Mouse (Mus musculus) heart, postnatal 10 days (tissue): ENCODE data around the gene Micall1. TPM values are rescaled to one million over a fixed set of nuclear protein-coding genes. Genes with fewer than 3 reads are reported as not detected.

Experiments
- DNase-seq, 2 experiments: peaks; one replicate each; pipeline ENCODE4 v3.0.0; 2021
- intact Hi-C: fragments of 180-260 bp; cut with DNase I; formaldehyde crosslinking; loops from one replicate; pipeline ENCODE4 v1.15.1; 2025
- total RNA-seq, 2 experiments: library from RNA; stranded (reverse); gene quantifications; 2 replicates each; pipeline ENCODE4 v1.2.3; 2021

The Micall1 gene
- total RNA-seq, 2 experiments from 2014 or later = 80.2 to 82.8 TPM

DNA sequence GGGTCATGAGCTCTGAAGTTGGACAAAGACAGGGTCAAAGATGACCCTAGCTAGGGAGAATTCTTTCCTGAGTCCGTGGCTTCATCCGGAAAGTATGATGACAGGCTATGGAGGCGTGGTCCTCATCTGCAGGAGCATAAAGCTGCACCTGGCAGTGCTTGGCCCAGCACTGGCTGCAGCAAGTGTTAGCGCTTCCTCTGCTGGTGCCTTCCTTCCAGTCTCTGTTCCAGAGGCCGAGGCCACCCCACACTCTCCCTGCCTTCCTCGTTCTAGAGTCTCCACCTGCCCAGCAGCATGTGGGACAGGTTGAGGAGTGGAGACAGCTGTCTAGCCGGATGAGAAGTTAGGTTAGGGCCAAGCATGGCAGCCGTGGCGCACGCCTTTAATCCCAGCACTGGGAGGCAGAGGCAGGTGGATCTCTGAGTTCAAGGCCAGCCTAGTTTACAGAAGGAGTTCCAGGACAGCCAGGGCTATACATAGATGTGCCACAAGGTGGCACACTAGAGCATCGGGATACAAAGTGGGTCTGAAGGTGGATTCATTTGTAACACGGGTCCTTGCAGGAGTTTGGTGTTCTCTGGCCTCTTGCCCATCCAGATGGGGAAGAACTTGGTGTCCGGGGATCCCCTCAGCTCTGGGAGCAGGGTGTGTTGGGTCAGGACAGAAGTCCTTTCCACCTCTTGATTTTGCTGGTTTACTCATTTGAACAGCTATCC lies 17.7 kb downstream of the Micall1 start:
- intact Hi-C loops = loop anchor here (1.0 kb wide), 1 partner anchor 33 kb away; no protein-coding TSS in a partner anchor
- peak; percentile 67 to 77 for DNase-seq

DNA sequence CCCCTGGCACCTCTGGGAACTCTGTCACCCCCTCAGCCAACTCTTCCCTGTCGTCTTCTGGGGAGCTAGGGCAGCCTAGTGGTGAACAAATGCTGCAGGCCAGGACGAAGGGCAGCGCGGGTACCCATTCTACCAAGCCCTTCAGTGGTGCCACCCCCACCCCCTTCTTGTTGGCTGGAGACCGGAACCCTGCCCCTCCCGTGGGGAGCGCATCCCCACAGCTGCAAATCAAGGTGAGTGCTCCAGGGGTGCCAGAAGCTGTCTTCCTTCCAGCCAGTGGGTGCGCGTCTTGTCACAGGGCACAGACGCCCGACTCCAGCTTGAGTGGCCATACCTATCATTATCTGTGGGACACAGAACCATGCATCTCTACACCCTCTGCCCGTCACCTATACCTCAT lies 18.4 kb downstream of the Micall1 start:
- intact Hi-C loops = no loop called here
- no peak for DNase-seq

DNA sequence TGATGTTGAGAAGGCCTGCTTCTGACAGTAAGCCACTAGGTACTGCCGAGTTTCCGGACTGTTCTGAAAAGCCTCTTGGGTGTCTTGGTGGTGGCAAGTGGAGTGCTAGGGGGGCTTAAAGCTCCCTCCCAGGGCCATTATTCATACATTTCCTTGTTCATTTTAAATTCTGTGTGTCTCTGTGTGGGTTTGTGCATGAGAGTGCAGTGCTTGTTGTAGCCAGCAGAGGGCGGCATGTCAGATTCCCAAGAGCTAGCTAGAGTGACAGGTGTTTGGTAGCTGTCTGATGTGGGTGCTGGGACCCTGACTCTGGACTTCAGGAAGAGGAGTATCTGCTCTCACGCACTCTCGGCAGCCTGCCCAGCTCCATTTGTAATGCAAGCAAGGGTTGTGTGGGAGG lies 19.5 kb downstream of the Micall1 start:
- DNase-seq = no peak
- intact Hi-C loops = no loop called here

DNA sequence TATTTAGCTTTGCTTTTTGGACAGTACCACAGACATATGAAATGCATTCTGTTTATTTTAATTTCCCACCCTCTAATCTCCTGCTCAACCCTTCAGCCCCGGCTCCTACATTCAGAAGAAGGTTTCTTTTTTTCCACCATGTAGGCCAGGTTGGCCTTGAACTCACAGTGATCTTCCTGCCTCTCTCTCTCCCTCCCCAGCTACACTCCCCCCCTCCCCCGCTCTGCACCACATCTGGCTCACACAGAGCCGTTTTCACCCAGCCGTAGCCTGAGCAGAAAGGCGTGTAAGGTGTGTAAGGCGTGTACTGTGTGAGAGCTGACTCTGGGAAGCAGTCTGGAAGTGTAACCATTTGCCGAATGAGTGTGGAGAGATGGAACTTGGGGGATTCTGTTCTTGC lies 20.6 kb downstream of the Micall1 start:
- intact Hi-C loops = no loop called here

DNA sequence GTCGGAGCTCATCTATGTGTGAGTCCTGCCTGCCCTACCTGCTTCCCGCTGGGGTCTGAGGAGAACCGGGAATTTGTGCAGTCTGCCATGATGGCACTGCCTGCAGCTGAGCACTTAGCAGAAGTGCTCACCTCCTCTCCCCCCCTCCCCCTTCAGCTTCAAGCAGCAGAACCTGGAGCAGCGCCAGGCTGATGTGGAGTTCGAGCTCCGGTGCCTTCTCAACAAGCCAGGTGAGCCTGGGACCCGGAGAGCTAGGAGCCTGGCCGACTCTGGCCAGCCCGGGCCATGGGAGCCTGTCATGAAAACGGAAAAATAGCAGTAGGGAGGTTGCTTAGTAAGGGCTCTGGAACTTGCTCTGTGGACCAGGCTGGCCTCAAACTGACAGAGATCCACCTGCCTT lies 22.1 kb downstream of the Micall1 start:
- intact Hi-C loops = no loop called here
- DNase-seq = no peak

More for the DNA sequence above, 20.6 kb downstream of the Micall1 start:
- no peak for DNase-seq

DNA sequence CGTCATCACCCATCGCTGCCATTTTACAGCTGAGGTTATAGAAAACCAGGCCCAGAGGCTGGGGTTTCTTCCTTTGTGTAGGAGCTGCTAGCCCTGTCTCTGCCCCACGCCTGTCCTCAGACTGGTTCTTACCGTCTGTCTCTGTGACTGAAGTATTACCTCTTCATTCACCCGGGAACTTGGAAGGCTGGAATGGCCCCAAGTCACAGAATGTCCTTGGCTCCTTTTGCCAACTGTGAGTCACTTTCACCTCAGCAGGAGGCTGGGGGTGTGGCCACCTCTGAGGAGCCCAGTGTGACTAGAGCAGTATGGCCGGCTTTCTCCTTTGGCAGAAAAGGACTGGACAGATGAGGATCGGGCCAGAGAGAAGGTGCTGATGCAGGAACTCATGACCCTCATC lies 22.7 kb downstream of the Micall1 start:
- DNase-seq = peak; percentile 84 to 90
- intact Hi-C loops = no loop called here

DNA sequence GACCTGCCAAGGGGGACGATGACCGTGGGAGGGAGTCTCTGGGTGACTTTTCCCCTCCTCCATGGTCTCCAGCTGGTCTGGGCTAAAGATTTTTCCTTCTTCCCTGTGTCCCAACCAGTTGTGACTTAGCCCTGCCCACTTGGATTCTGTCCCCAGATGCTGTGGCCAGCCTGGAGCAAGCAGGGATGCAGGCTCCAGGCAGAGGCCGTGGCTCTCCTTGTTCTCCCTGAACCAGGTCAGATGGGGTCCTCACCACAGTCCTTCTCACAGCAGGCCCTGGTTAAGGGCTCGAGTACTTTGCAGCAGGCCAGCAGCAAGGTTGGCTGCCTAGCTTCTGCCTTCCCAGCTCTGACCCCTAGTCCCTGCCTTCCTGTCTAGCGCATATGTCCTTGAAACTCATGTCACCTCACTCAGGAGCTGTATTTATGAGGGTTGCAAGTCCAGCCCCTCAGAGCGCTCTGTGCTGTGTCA lies 24.5 kb downstream of the Micall1 start:
- DNase-seq = peak; percentile 71 to 73
- intact Hi-C loops = no loop called here

DNA sequence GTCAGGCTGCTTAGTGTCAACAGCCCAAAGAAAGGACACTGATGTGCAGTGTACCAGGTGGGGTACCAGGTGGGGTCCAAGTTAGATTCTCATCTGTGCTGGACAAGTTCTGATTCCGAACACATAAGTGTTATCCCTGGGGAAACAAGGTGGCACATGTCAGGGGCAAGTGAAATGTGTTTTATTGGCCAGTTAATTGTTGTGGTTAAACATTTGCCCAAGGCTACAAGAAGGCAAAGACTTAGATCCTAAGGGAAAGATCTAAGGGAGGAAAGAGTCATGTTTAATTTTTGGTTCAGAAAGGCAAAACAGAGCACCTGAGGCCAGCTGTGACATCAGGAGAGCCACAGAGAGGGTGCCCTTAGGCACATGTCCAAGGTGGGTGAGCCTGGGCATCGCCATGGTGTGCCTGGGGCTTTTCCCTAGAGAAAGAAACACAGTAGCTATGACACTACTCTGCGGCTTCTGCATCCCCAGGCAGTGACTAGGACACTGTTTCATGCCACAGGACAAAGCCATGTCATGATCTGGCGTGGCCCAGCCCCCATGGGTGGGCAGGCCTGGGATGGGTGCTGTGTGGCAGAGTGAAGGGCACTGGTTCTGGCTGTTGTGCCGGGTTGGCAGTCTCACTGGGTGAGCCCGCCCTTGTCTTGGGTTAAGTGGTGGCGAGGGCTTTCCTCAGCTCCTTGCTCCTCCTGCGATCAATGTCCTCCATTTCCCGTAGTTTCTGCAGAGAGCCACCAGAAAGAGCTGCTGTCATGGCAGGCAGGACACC lies 26.0 kb downstream of the Micall1 start:
- no peak for DNase-seq
- intact Hi-C loops = no loop called here

DNA sequence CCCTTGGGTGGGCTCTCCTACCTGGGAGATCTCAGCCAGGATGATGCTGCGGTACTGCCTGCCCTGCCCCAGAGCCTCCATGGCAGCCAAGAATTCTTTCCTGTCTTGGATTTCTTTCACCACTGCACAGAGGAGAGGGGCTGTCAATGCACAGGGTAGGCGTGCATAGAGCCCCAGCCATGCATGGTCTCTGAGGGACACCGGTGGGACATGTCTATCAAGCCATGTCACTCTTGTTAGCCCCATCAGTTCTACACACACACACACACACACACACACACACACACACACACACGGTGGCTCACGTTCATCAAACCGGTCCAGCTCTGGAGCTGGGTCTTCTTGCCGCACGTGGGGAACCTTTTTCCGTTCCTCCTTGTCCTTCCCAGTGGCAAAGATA lies 26.6 kb downstream of the Micall1 start:
- intact Hi-C loops = no loop called here
- DNase-seq = no peak

DNA sequence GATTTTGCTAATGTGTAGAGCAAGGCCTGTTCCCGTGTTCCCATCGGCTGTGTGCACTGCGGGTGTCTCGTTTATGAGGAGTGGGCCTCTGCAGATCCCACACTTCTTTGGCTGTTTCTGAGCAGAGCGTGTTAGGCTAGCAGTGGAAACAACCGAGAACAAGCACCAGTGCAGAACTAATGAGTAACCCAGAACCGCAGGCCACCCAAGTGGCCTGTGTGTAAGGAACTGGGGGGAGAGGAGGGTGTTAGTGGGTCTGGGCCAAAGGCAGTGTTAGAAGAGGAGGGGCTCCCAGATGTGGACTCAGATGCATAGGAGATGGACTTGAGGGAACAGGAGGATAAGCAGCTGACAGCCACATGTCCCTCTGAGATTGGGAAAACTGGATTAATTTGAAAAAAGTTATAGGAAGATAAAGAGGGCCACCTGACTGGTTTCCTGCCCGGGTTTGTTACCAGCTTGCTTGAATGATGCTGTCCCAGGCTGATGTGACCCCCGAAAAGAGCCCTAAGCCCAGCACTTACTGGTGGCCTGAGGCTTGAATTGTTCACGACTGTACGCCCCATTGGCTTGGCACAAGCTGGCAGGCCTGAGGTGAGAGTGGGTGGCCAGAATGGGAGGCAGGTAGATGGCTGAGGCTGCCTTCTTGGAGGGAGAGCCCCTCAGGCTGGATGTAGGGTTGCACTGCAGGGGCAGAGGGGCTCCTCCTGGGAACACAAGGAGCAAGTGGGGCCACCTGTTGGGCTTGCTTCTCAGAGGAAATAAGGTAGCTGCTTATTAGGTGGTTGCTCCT lies 27.3 kb downstream of the Micall1 start:
- DNase-seq = no peak

DNA sequence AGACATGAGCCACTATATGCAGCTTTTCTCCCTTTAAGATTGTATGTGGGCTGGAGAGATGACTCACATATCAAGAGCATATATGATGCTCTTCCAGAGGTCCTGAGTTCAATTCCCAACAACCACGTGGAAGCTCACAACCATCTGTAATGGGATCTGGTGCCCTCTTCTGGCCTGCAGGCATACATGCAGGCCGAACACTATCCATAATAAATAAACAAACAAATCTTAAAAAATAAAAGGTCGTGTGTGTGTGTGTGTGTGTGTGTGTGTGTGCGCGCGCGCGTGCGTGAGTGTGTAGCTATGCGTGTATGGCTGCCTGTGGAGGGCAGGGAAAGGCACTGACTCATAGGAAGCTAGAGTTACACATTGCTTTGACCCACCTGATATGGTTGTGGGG lies 30.9 kb downstream of the Micall1 start:
- intact Hi-C loops = loop anchor here (10.0 kb wide), 1 partner anchor 225 kb away; the partner anchor contains the start of gene Pdxp

More for the DNA sequence above, 27.3 kb downstream of the Micall1 start:
- intact Hi-C loops = no loop called here

DNA sequence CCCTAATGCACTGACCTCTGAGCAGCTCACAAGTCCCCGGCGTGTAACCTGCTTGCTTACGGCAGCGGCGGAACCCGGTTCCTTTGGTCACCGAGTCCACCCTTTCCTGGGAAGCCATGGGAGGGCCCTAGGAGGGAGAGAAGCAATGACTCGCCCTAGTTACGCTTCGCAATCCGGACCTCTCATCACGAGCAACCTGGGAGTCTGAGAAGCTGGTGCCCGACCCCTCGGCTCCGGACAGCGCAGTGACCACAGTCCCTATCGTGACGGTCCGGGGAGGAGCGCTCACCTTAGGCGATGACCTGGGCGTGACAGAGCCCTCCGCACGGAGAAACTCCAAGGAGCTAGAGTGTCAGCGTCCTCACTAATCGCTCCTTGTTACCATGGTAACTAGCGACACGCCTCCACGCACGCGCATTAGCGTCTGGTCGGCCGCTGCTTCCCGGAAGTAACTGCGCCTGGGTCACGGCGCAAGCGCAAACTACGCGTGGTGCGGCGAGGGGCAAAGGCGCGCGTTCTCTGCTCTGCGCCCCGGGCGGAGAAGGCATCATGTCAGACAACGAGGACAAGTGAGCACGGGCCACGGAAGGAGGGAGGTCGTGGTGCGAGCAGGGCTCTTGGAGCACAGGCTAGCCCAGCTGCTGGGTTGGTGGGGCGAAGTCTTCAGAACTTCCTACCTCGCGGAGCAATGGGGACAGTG lies 32.3 kb downstream of the Micall1 start, which contains the start of the genes Polr2f and 1700088E04Rik:
Gene Polr2f, plus strand, starts transcription at position 144 of the 700 bp plus-strand sequence.
Gene 1700088E04Rik, minus strand, starts transcription at position 388 of the 700 bp plus-strand sequence.
- intact Hi-C loops = loop anchor here (10.0 kb wide), 1 partner anchor 226 kb away; the partner anchor contains the start of gene Pdxp

More for the DNA sequence above, 30.9 kb downstream of the Micall1 start:
- DNase-seq = no peak

DNA sequence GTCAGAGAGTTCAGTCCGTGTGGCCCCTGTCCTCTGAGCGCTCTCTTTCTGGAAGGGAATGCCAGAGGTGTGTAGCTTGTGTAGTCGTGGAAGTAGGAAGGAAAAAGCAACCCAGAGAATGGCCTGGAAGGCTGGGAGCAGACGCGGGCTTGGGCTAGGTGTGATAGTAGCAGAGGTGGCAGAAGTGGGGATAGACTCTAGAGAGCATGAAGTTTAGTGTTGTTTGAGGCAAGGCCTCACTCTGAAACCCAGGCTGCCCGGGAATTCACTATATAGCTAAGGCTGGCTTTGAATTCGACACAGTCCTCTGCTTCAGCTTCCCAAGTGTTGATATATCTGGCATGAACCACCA lies 32.8 kb downstream of the Micall1 start:
- DNase-seq = no peak
- intact Hi-C loops = loop anchor here (10.0 kb wide), 1 partner anchor 227 kb away; the partner anchor contains the start of gene Pdxp

More for the DNA sequence above, 32.3 kb downstream of the Micall1 start, which contains the start of the genes Polr2f and 1700088E04Rik:
- DNase-seq = peak; percentile 95 to 97

DNA sequence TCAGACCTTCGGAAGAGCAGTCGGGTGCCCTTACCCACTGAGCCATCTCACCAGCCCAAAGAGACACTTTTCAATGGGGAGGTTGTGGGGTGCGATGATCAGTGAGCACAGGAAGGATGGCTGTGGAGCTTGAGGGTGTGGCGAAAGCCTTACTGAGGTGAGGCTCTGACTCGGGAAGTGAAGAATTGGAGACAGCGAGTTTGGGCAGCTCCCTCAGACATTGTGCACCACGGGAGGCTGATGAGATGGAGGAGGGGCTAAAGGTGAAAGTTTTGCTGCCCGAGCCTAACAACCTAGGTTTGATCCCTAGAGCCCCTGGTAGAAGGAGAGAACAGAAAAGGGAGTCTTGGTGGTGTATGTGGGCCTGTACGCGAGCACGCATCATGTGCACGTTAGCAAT lies 34.6 kb downstream of the Micall1 start:
- no peak for DNase-seq
- intact Hi-C loops = loop anchor here (10.0 kb wide), 1 partner anchor 229 kb away; the partner anchor contains the start of gene Pdxp

DNA sequence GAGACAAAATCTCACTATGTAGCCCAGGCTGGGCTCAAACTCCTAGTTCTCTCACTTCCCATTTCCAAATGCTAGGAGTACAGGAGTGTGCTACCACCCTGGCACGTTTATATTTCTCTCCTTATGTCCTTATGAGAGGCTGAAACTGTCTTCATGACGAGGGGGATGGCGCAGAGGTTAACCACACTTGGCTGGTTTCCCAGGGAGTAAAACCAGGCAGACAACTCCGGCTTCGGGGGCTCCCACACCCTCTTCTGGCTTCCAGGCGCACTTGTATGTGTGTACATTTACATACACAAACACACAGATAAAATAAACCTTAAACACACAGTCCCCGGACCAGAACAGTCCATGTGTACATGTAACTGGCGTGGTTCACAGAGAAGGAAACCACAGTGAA lies 35.3 kb downstream of the Micall1 start:
- DNase-seq = no peak
- intact Hi-C loops = loop anchor here (10.0 kb wide), 1 partner anchor 229 kb away; the partner anchor contains the start of gene Pdxp

DNA sequence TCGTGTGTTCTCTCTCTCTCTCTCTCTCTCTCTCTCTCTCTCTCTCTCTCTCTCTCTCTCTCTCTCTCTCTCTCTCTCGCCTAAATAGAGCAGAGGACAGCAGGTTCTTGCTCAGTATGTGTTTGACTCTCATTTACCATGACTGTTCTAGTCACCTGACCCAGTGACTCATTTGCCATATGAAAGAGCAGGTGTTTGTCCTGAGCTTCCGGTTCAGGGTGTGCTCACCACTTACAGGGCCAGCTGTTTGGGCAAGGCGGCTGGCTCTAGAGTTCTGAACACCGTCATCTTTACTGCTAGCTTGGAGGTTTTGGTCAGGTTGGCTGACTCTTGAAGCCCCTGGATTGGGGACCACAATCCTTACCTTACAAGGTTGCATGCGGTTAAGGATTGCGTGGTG lies 36.8 kb downstream of the Micall1 start:
- intact Hi-C loops = loop anchor here (1.0 to 10.0 kb wide), 2 partner anchors 50 to 231 kb away; partner anchors contain the start of gene Pdxp
- DNase-seq = no peak

DNA sequence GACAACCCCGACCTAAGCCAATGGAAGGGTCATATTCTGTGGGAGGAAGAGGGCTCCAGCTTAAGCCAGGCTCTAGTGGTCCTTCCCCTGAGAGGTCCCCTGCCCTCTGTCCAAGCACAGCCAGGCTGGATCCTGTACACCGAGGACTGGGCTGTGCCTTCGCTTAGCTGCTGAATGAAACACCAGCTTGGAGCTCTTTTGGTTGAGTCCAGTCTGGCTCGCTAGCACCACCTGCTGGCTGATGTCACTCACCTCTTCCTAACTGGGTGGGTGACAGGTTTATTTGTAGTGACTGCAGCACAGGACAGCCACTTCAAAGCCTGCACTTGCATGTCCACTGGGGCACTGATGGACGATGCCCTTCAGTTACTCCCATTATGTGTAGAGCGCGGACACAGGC lies 39.8 kb downstream of the Micall1 start:
- DNase-seq = peak; percentile 86 to 95
- intact Hi-C loops = loop anchor here (1.0 to 10.0 kb wide), 3 partner anchors 55 to 234 kb away; partner anchors contain the start of gene Pdxp

DNA sequence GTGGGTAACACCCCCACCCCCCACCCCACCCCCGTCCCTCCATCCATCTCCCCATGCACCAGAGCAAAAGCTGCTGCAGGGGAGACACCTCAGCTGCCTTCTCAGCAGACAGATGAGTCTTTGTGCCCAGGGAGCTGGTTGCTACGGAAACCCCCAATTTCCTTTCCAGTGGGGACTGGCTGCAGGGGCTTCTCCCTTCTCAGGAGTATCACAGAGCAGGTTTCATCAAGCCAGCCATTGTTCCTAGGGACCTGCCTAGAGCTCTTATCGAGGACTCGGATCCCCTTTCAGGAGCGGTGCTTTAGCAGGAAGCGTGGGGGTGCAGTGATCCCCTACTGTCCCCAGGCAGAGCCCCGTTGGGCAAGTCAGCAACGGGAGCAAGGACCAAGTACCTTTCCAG lies 43.2 kb downstream of the Micall1 start:
- no peak for DNase-seq

DNA sequence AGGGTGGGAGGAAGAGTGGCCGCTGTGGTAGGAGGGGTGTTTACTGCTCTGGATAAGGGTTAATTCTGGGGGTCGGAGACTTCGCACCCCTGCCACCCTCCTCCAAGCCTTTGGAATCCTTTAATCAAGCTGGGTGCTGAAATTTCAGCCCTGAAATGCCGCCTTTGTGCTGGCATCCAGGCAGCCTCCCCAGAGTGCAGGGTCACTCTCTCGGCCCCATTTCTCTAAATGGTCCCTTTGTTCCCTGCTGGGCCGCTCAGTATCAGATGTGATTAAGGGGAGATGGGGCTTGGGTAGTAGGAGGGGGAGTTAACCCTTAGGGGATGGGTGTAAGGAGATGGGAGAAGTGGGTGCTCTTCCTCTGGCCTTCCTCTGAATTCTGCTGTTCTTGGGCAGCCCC lies 44.0 kb downstream of the Micall1 start:
- intact Hi-C loops = no loop called here
- no peak for DNase-seq

More for the DNA sequence above, 43.2 kb downstream of the Micall1 start:
- intact Hi-C loops = no loop called here

DNA sequence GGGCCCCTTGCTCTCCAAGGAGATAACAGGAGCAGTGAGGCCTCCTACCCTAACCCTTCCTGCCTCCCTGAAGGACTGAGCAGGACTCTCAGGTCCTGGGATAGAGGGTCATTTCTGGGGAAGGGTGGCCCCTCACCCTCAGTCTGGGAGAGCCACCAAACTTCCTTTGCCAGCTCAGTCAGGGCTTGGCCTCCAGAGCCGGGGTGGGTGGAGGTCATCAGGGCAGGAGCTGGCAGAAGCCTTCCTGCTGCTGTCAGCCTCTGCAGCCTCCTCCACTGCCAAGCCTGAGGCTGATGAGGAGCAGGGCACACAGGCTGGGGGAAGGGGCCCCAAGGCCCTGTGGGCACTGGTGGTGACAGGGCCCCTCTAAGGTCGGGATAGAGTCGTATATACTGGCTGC lies 46.9 kb downstream of the Micall1 start:
- intact Hi-C loops = no loop called here

More for the DNA sequence above, 46.9 kb downstream of the Micall1 start:
- no peak for DNase-seq
